Mouse (Mus musculus) midbrain, embryonic 12.5 days (tissue): ENCODE data around the gene Scnn1a. TPM values are rescaled to one million over a fixed set of nuclear protein-coding genes. Genes with fewer than 3 reads are reported as not detected.

ENCODE experiments used
- polyA plus RNA-seq: library from polyadenylated mRNA; unstranded; fragments of >200 nt; fragmentation: Nextera tagmentation; extraction: Ambion mirVana; gene quantifications from 2 replicates; pipeline ENCODE4 v1.2.1, GENCODE M21; 2016

Scnn1a gene
- polyA plus RNA-seq, 1 experiment from 2014 or later: 0.43 TPM

Other genes starting within 250 kb of the Scnn1a start
- gene Chd4, start 224.7 kb upstream of the Scnn1a start, polyA plus RNA-seq: 127 and 132 TPM in 2 replicates
- 54.1 and 56.4 TPM in 2 replicates for gene Nop2, start 188.8 kb upstream of the Scnn1a start, polyA plus RNA-seq
- 18.7 and 18.8 TPM in 2 replicates for gene Iffo1, start 175.4 kb upstream of the Scnn1a start, polyA plus RNA-seq
- 1,933 and 1,972 TPM in 2 replicates for gene Gapdh, start 154.2 kb upstream of the Scnn1a start, polyA plus RNA-seq
- gene Ncapd2, start 129.0 kb upstream of the Scnn1a start, polyA plus RNA-seq: 183 and 192 TPM in 2 replicates
- gene Mrpl51, start 128.9 kb upstream of the Scnn1a start, polyA plus RNA-seq: 165 and 172 TPM in 2 replicates
- 4.7 and 5.3 TPM in 2 replicates for gene Vamp1, start 105.1 kb upstream of the Scnn1a start, polyA plus RNA-seq
- gene Tapbpl, start 88.8 kb upstream of the Scnn1a start, polyA plus RNA-seq: 1.9 and 2.5 TPM in 2 replicates
- 1.3 and 2.5 TPM in 2 replicates for gene Cd27, start 83.6 kb upstream of the Scnn1a start, polyA plus RNA-seq
- not detected in 2 replicates for gene Tuba3a, start 34.6 kb upstream of the Scnn1a start, polyA plus RNA-seq
- 18.3 and 20.2 TPM in 2 replicates for gene Ltbr, start 6.8 kb upstream of the Scnn1a start, polyA plus RNA-seq
- 17.7 and 22.8 TPM in 2 replicates for gene Tnfrsf1a, start 28.7 kb downstream of the Scnn1a start, polyA plus RNA-seq
- 0.05 and 0.17 TPM in 2 replicates for gene Plekhg6, start 60.1 kb downstream of the Scnn1a start, polyA plus RNA-seq
- gene Cd9, start 174.1 kb downstream of the Scnn1a start, polyA plus RNA-seq: 35.5 and 38.5 TPM in 2 replicates
- gene Vwf, start 226.1 kb downstream of the Scnn1a start, polyA plus RNA-seq: 11.3 and 15.3 TPM in 2 replicates